Mouse (Mus musculus): ENCODE results near the gene Cyb5r3. TPM values are rescaled to one million over a fixed set of nuclear protein-coding genes. Genes with fewer than 3 reads are reported as not detected.

Cyb5r3 gene
- polyA plus RNA-seq, 1 experiment from 2014 or later: 152 TPM

GRCm38 (mm10) chr15:83112898-83113297 is 59.5 kb downstream of the Cyb5r3 start:
- no peaks in the 10 kb centered on the region for H3K9me3 ChIP-seq
- peaks cover 43% of the 10 kb centered on the region for H3K36me3 ChIP-seq
- no peak for ATAC-seq (ENCODE audit: insufficient number of reproducible peaks, low FRiP score, low TSS enrichment, low read depth)
- H3K4me3 ChIP-seq: no peak overlapping the region
- H3K4me2 ChIP-seq: no peak overlapping the region
- H3K9ac ChIP-seq: no peak overlapping the region
- WGBS: 8% methylated on average over 7 of the region's 11 CpGs
- H3K4me1 ChIP-seq: peaks cover 13% of the 10 kb centered on the region
- no peaks in the 10 kb centered on the region for H3K27me3 ChIP-seq
- no peak overlapping the region for H3K27ac ChIP-seq

- Histone ChIP-seq H3K9ac (no peak overlapping the region), H3K36me3 (peaks cover 33% of the 10 kb centered on the region), H3K4me1 (peaks cover 13% of the 10 kb centered on the region), H3K27ac (no peak overlapping the region), H3K4me3 (no peak overlapping the region), H3K9me3 (no peaks in the 10 kb centered on the region), H3K4me2 (no peak overlapping the region), H3K27me3 (no peaks in the 10 kb centered on the region)
- WGBS: 79% methylated on average over 7 of the region's 7 CpGs
- no peak for ATAC-seq (ENCODE audit: insufficient number of reproducible peaks, low FRiP score, low TSS enrichment, low read depth)
These were observed 60.5 kb downstream of the Cyb5r3 start for GRCm38 (mm10) chr15:83111874-83112273.

- WGBS: 59% methylated on average over 6 of the region's 6 CpGs
- H3K36me3 ChIP-seq: peaks cover 27% of the 10 kb centered on the region
These were observed 61.1 kb downstream of the Cyb5r3 start for GRCm38 (mm10) chr15:83111290-83111689.

GRCm38 (mm10) chr15:83107814-83108213 is 64.6 kb downstream of the Cyb5r3 start:
- ATAC-seq (ENCODE audit: insufficient number of reproducible peaks, low FRiP score, low TSS enrichment, low read depth): no peak
- Histone ChIP-seq H3K4me3 (no peak overlapping the region), H3K27me3 (no peaks in the 10 kb centered on the region), H3K36me3 (peaks cover 12% of the 10 kb centered on the region; the same call in 1 of the 2 replicates), H3K4me2 (no peak overlapping the region), H3K9ac (no peak overlapping the region), H3K27ac (no peak overlapping the region), H3K9me3 (no peaks in the 10 kb centered on the region), H3K4me1 (peaks cover 5% of the 10 kb centered on the region; the same call in 1 of the 2 replicates)
- 68% methylated on average over 6 of the region's 6 CpGs for WGBS

More at GRCm38 (mm10) chr15:83111290-83111689, 61.1 kb downstream of the Cyb5r3 start:
- Histone ChIP-seq H3K4me3 (no peak overlapping the region), H3K27ac (no peak overlapping the region), H3K9me3 (no peaks in the 10 kb centered on the region), H3K27me3 (no peaks in the 10 kb centered on the region), H3K9ac (no peak overlapping the region), H3K4me1 (peaks cover 13% of the 10 kb centered on the region), H3K4me2 (no peak overlapping the region)
- no peak for ATAC-seq (ENCODE audit: insufficient number of reproducible peaks, low FRiP score, low TSS enrichment, low read depth)

- Histone ChIP-seq H3K4me3 (no peak overlapping the region), H3K4me2 (no peak overlapping the region), H3K36me3 (peaks cover 12% of the 10 kb centered on the region; the same call in 1 of the 2 replicates), H3K27ac (no peak overlapping the region), H3K9ac (no peak overlapping the region), H3K27me3 (no peaks in the 10 kb centered on the region), H3K9me3 (no peaks in the 10 kb centered on the region), H3K4me1 (peaks cover 6% of the 10 kb centered on the region; the same call in 1 of the 2 replicates)
- WGBS: 42% methylated on average over 6 of the region's 6 CpGs
- no peak for ATAC-seq (ENCODE audit: insufficient number of reproducible peaks, low FRiP score, low TSS enrichment, low read depth)
These were observed 66.0 kb downstream of the Cyb5r3 start for GRCm38 (mm10) chr15:83106426-83106825.

Other genes starting within 250 kb of the Cyb5r3 start
- 8.5 and 10.5 TPM in 2 replicates for gene Tcf20, start 184.7 kb downstream of the Cyb5r3 start, polyA plus RNA-seq (2015; fragmentation: Nextera tagmentation; extraction: Ambion mirVana)
- gene Nfam1, start 139.3 kb downstream of the Cyb5r3 start, polyA plus RNA-seq (2015; fragmentation: Nextera tagmentation; extraction: Ambion mirVana): 4.7 and 5.2 TPM in 2 replicates
- 66.0 and 68.8 TPM in 2 replicates for gene Serhl, start 83.1 kb downstream of the Cyb5r3 start, polyA plus RNA-seq (2015; fragmentation: Nextera tagmentation; extraction: Ambion mirVana)
- 66.9 and 67.3 TPM in 2 replicates for gene Rrp7a, start 49.8 kb downstream of the Cyb5r3 start, polyA plus RNA-seq (2015; fragmentation: Nextera tagmentation; extraction: Ambion mirVana)
- gene Poldip3, start 23.2 kb downstream of the Cyb5r3 start, polyA plus RNA-seq (2015; fragmentation: Nextera tagmentation; extraction: Ambion mirVana): 134 and 137 TPM in 2 replicates
- gene A4galt, start 79.2 kb upstream of the Cyb5r3 start, polyA plus RNA-seq (2015; fragmentation: Nextera tagmentation; extraction: Ambion mirVana): 5.7 and 8.3 TPM in 2 replicates
- gene Arfgap3, start 177.7 kb upstream of the Cyb5r3 start, polyA plus RNA-seq (2015; fragmentation: Nextera tagmentation; extraction: Ambion mirVana): 60.8 and 61.4 TPM in 2 replicates

All from limb, embryonic 15.5 days (tissue).